Mouse (Mus musculus): ENCODE measurements at regions not wholly inside any gene's neighbourhood (a gene's known extent, or its start where the extent isn't known, plus 50 kb on each side); places are given as distances from the start of the nearest gene placed in this dataset.
"Not testable (repeated sequence)": the region's sequence is repeated elsewhere in the genome, so short reads cannot be mapped to it uniquely, and the experiment has no call there.

- peak; percentile 58; the same call in 1 of the 2 replicates for ATAC-seq (ENCODE audit: insufficient read depth)
- H3K9ac ChIP-seq, result no peak overlapping the region
- H3K27me3 ChIP-seq (ENCODE audit: insufficient read depth, low read length), result no peaks in the 10 kb centered on the region
- 0 out of 2 replicates have a peak, but pooled peaks cover 4% of the 10 kb centered on the region for H3K4me1 ChIP-seq (ENCODE audit: insufficient read depth)
- 42% methylated on average over 9 of the region's 9 CpGs for WGBS
- no peak for TF ChIP-seq CTCF (IDR thresholded peaks at IDR 0.05; ENCODE audit: low read depth)
- H3K4me2 ChIP-seq, result no peak overlapping the region
- no peaks in the 10 kb centered on the region for H3K9me3 ChIP-seq (ENCODE audit: low read depth, low read length)
- H3K27ac ChIP-seq (ENCODE audit: low read depth), result no peak overlapping the region
- H3K36me3 ChIP-seq (ENCODE audit: insufficient read depth), result no peaks in the 10 kb centered on the region
- H3K4me3 ChIP-seq (ENCODE audit: low read depth, low read length), result no peak overlapping the region
- peak; percentile 21 for DNase-seq
Observed at GRCm38 (mm10) chr3:49592706-49593451, 164.2 kb downstream of the Pcdh18 start.

- TF ChIP-seq CTCF (IDR thresholded peaks at IDR 0.05; ENCODE audit: low read depth), result no peak
- Histone ChIP-seq H3K36me3 (ENCODE audit: insufficient read depth) (no peaks in the 10 kb centered on the region), H3K27me3 (ENCODE audit: insufficient read depth, low read length) (no peaks in the 10 kb centered on the region), H3K9me3 (ENCODE audit: low read depth, low read length) (no peaks in the 10 kb centered on the region), H3K27ac (ENCODE audit: low read depth) (no peak overlapping the region), H3K4me1 (ENCODE audit: insufficient read depth) (0 out of 2 replicates have a peak, but pooled peaks cover 4% of the 10 kb centered on the region), H3K4me3 (ENCODE audit: low read depth, low read length) (no peak overlapping the region), H3K4me2 (no peak overlapping the region), H3K9ac (no peak overlapping the region)
- DNase-seq (no peak), ATAC-seq (ENCODE audit: insufficient read depth) (no peak)
- WGBS, result 86% methylated on average over 2 of the region's 2 CpGs
Observed at GRCm38 (mm10) chr3:49590234-49590633, 166.9 kb downstream of the Pcdh18 start.

- no peaks in the 10 kb centered on the region for H3K4me1 ChIP-seq (ENCODE audit: insufficient read depth)
- H3K27ac ChIP-seq (ENCODE audit: low read depth), result no peak overlapping the region
- no peaks in the 10 kb centered on the region for H3K36me3 ChIP-seq (ENCODE audit: insufficient read depth)
- no peak for DNase-seq
- no peaks in the 10 kb centered on the region for H3K27me3 ChIP-seq (ENCODE audit: insufficient read depth, low read length)
- no peak overlapping the region for H3K4me3 ChIP-seq (ENCODE audit: low read depth, low read length)
- no peak overlapping the region for H3K9ac ChIP-seq
- TF ChIP-seq CTCF (IDR thresholded peaks at IDR 0.05; ENCODE audit: low read depth), result no peak
- ATAC-seq (ENCODE audit: insufficient read depth), result no peak
- H3K4me2 ChIP-seq, result no peak overlapping the region
- 71% methylated on average over 6 of the region's 6 CpGs for WGBS
- H3K9me3 ChIP-seq (ENCODE audit: low read depth, low read length), result no peaks in the 10 kb centered on the region
Observed at GRCm38 (mm10) chr3:49586531-49587168, 170.5 kb downstream of the Pcdh18 start.

- not testable (repeated sequence) for H3K27ac ChIP-seq (ENCODE audit: low read depth); ATAC-seq (ENCODE audit: insufficient read depth); H3K4me2 ChIP-seq; DNase-seq; H3K4me1 ChIP-seq (ENCODE audit: insufficient read depth); H3K27me3 ChIP-seq (ENCODE audit: insufficient read depth, low read length); H3K4me3 ChIP-seq (ENCODE audit: low read depth, low read length); H3K9me3 ChIP-seq (ENCODE audit: low read depth, low read length); H3K36me3 ChIP-seq (ENCODE audit: insufficient read depth); H3K9ac ChIP-seq
Observed at GRCm38 (mm10) chr3:49585962-49586361, 171.2 kb downstream of the Pcdh18 start.

GRCm38 (mm10) chr3:49566769-49567729 is 190.1 kb downstream of the Pcdh18 start:
- 89% methylated on average over 8 of the region's 8 CpGs for WGBS
- Histone ChIP-seq H3K9ac (no peak overlapping the region), H3K27ac (ENCODE audit: low read depth) (no peak overlapping the region), H3K4me1 (ENCODE audit: insufficient read depth) (no peaks in the 10 kb centered on the region), H3K4me3 (ENCODE audit: low read depth, low read length) (no peak overlapping the region), H3K4me2 (no peak overlapping the region), H3K36me3 (ENCODE audit: insufficient read depth) (no peaks in the 10 kb centered on the region), H3K9me3 (ENCODE audit: low read depth, low read length) (no peaks in the 10 kb centered on the region), H3K27me3 (ENCODE audit: insufficient read depth, low read length) (no peaks in the 10 kb centered on the region)
- ATAC-seq (ENCODE audit: insufficient read depth) (no peak), DNase-seq (no peak)
- TF ChIP-seq CTCF (IDR thresholded peaks at IDR 0.05; ENCODE audit: low read depth), result no peak

GRCm38 (mm10) chr3:49527642-49528041 is 229.5 kb downstream of the Pcdh18 start:
- no peak overlapping the region for H3K4me3 ChIP-seq (ENCODE audit: low read depth, low read length)
- no peaks in the 10 kb centered on the region for H3K9me3 ChIP-seq (ENCODE audit: low read depth, low read length)
- H3K4me1 ChIP-seq (ENCODE audit: insufficient read depth), result no peaks in the 10 kb centered on the region
- no peak overlapping the region for H3K27ac ChIP-seq (ENCODE audit: low read depth)
- no peaks in the 10 kb centered on the region for H3K36me3 ChIP-seq (ENCODE audit: insufficient read depth)
- H3K9ac ChIP-seq, result no peak overlapping the region
- no peak overlapping the region for H3K4me2 ChIP-seq
- TF ChIP-seq CTCF (IDR thresholded peaks at IDR 0.05; ENCODE audit: low read depth), result no peak
- no peak for ATAC-seq (ENCODE audit: insufficient read depth)
- H3K27me3 ChIP-seq (ENCODE audit: insufficient read depth, low read length), result no peaks in the 10 kb centered on the region
- DNase-seq, result no peak

DNA sequence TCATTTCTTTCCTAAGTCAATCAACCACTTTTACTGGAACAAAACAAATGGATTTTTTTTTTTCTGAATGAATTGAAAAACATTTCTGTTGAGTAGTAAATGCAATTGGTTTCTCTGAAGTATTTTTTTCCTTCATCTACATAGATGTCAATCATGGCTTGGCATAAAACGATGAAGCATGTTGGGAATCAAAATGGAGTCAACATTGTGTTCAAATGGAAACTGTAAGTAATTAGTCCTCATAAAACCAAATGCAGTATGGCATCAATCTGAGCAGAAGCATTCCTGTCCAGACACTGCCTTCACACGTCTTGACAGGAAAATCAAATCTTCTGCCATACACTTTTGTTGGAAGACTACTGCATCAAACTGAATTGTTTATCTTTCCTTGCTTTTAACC is 237.0 kb downstream of the Pcdh18 start:
- no peak for ATAC-seq (ENCODE audit: insufficient read depth)
- 57% methylated on average over 2 of the region's 2 CpGs for WGBS
- H3K27ac ChIP-seq (ENCODE audit: low read depth), result no peak overlapping the region
- no peak overlapping the region for H3K4me2 ChIP-seq
- no peak overlapping the region for H3K4me3 ChIP-seq (ENCODE audit: low read depth, low read length)
- no peak for DNase-seq
- H3K36me3 ChIP-seq (ENCODE audit: insufficient read depth), result no peaks in the 10 kb centered on the region
- H3K9me3 ChIP-seq (ENCODE audit: low read depth, low read length), result no peaks in the 10 kb centered on the region
- no peak overlapping the region for H3K9ac ChIP-seq
- H3K27me3 ChIP-seq (ENCODE audit: insufficient read depth, low read length), result no peaks in the 10 kb centered on the region
- no peaks in the 10 kb centered on the region for H3K4me1 ChIP-seq (ENCODE audit: insufficient read depth)
- TF ChIP-seq CTCF (IDR thresholded peaks at IDR 0.05; ENCODE audit: low read depth), result no peak

Measured in lung, embryonic 14.5 days (tissue).